Mouse (Mus musculus) adrenal gland, adult 10 weeks (tissue): ENCODE results near the gene Iqub. TPM values are rescaled to one million over a fixed set of nuclear protein-coding genes. Genes with fewer than 3 reads are reported as not detected.

Experiments used
- polyA plus RNA-seq: library from polyadenylated mRNA; stranded (reverse); fragments of 350-450 nt; fragmentation: Illumina TruSeq; extraction: RNeasy Lipid Tissue Mini Kit (QIAGEN cat#74804); gene quantifications from one replicate; pipeline ENCODE4 v1.2.3, GENCODE M21; 2014; ENCODE audit warnings: low read depth, low replicate concordance

Gene Iqub
- 0.87 TPM for polyA plus RNA-seq

GRCm38 (mm10) chr6:24514552-24515284 lies at the start of gene Iqub:
Gene Iqub, minus strand, starts transcription at chr6:24515067.

DNA sequence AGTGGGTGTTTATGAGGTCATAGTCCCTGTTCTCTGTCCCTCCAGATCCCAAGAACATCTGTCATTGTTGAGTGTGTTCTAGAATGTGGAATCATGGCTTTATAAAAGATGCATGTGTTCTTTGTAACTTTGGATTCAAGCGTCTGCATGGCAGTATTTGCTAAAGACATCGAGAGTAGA lies 13.1 kb upstream of the Iqub start, which contains the start of gene Asb15:
Gene Asb15, plus strand, starts transcription at position 81 of the 180 bp plus-strand sequence.

GRCm38 (mm10) chr6:24527155-24528063 lies 12.5 kb upstream of the Iqub start, which contains the start of gene Ndufa5:
Gene Ndufa5, minus strand, starts transcription at chr6:24528013.

Other genes starting within 250 kb of the Iqub start
- gene Ndufa5, start 12.9 kb upstream of the Iqub start, polyA plus RNA-seq: 258 TPM
- 0.52 TPM for gene Asb15, start 13.1 kb upstream of the Iqub start, polyA plus RNA-seq
- 0.41 TPM for gene Lmod2, start 82.7 kb upstream of the Iqub start, polyA plus RNA-seq
- 165 TPM for gene Wasl, start 149.9 kb upstream of the Iqub start, polyA plus RNA-seq
- gene Hyal6, start 218.2 kb upstream of the Iqub start, polyA plus RNA-seq: not detected
- gene Hyal4, start 233.3 kb upstream of the Iqub start, polyA plus RNA-seq: not detected